Comparison of ENCODE assay signal across 8 mouse cellular contexts in the genomic region with DNA sequence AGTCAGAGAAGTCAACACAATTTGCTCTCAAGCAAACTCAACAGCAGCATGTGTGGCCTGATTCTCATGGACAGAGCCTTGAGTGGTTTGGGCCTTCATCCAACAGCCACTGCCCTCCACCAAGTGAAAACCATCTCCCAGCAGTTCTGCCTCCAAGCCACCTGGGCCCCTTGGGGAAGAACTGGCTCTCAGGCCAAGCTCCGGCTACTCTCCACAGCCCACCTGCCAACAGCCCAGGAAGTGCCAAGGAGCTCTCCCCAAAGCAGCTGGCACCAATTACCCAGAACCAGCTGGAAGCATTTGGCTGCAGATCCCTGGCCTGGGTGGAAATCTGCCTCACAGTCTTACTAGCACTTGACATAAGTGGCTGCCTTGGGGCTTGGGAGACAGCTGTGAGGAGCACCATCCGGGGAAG. TPM values are rescaled to one million over a fixed set of nuclear protein-coding genes. Genes with fewer than 3 reads are reported as not detected.
A peak's percentile ranks its signal among the peaks of the same experiment; 100 is the strongest.
DNase-seq lines count a peak whose midpoint lies in the region; ATAC-seq and TF ChIP-seq lines count a peak whose summit lies in the region.

No protein-coding gene starts in this region.

- ATAC-seq in activated CD4-positive, CD25-positive, alpha-beta regulatory T cell, adult 4 months: no peak
- no peak for ATAC-seq in granulocyte monocyte progenitor cell, adult 5-6 weeks (replicated peaks; ENCODE audit: poor library complexity, severe bottlenecking)

- no peak overlapping the region for H3K27ac ChIP-seq in layer of hippocampus, adult 2 months

- H3K4me3 ChIP-seq in layer of hippocampus, adult 2 months: no peak overlapping the region

- no peak for TF ChIP-seq CTCF in layer of hippocampus, adult 2 months (conservative IDR thresholded peaks at IDR 0.05)

- peak; percentile 60 for DNase-seq in adrenal gland, postnatal 10 days
- DNase-seq in adrenal gland, adult 2 months: no peak
- DNase-seq in retina, postnatal 1 day: peak; percentile 48
- no peak for DNase-seq in retina, embryonic 14.5 days (ENCODE audit: low spot score)
- peak; percentile 37 to 43 for DNase-seq in layer of hippocampus, adult 2 months (ENCODE audit: low spot score in 2 of 2)
- no peak for DNase-seq in embryo, embryonic 11 days

RNA-seq across cellular contexts. Expression of a gene that starts 8.4 kb away (rescaled TPM):
- under 1 TPM; 0.42 to 0.61 TPM for total RNA-seq in adrenal gland, postnatal 10 days (2021)
- total RNA-seq in adrenal gland, adult 2 months (2021): under 1 TPM; 0.17 to 0.31 TPM
- polyA plus RNA-seq in adrenal gland, adult 2 months (2012; rRNA removed): not detected in 2 replicates
- 1 to 10 TPM; 3.1 to 3.5 TPM for total RNA-seq in layer of hippocampus, adult 2 months (2021)
- under 1 TPM; 0.14 to 0.44 TPM for polyA plus RNA-seq in activated CD4-positive, CD25-positive, alpha-beta regulatory T cell, adult 4 months (2017; shearing (Covaris generic))
- total RNA-seq in granulocyte monocyte progenitor cell, adult 5-6 weeks (2014; fragmentation: Nextera tagmentation): 0.41 and 0.92 TPM in 2 replicates
- 0.22 and 0.36 TPM in 2 replicates for total RNA-seq in granulocyte monocyte progenitor cell, adult 5-6 weeks (2017)

Comparison
In these comparisons a context has a peak if more than half of its experiments do, and no peak if none do; other contexts are left out.
1. DNase-seq: peak in adrenal gland, postnatal 10 days (single experiment), retina, postnatal 1 day (single experiment) and layer of hippocampus, adult 2 months (2 of 2); none in adrenal gland, adult 2 months (single experiment), retina, embryonic 14.5 days (single experiment) and embryo, embryonic 11 days (single experiment).